Mouse (Mus musculus) megakaryocyte-erythroid progenitor cell, adult 5-6 weeks (primary cell): ENCODE results near the gene Apobec4. TPM values are rescaled to one million over a fixed set of nuclear protein-coding genes. Genes with fewer than 3 reads are reported as not detected.
"Not testable (repeated sequence)": the region's sequence is repeated elsewhere in the genome, so short reads cannot be mapped to it uniquely, and the experiment has no call there.

Experiments used
- ATAC-seq: replicated peaks from 2 replicates; pipeline ENCODE4 v1.8.0; 2016; ENCODE audit warnings: mild to moderate bottlenecking, inconsistent platforms; ENCODE audit not compliant: severe bottlenecking, poor library complexity, low FRiP score, low TSS enrichment
- total RNA-seq, 2 experiments: library from RNA; stranded (forward) in 1 of 2; stranded (reverse) in 1 of 2; fragments of 200-1000, 215-1000 nt in 1 of 2; fragments of >200 nt in 1 of 2; fragmentation: Nextera tagmentation in 1 of 2; gene quantifications; 2 replicates each; pipeline ENCODE4 v1.2.3; 2014 to 2017

Gene Apobec4
- total RNA-seq, 2 experiments from 2014 or later: not detected

DNA sequence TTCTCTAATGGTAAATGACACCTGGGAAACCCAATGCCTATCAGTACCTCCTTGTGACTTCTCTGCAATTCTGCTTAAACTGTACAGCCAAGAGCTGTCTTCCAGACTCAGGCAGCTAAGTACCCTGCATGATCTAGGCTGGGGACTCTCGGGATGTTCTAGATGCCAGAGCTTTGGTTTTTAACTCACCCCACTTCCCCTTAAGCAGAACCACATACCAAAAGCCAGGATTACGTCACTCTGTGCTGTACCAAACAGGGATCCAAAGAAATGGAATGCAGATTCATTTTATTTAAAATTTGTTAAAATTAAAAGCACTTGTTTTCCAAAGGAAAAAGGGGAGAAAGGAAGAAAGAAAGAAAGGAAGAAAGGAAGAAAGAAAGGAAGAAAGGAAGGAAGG, 11.4 kb downstream of the Apobec4 start:
- ATAC-seq: no peak

DNA sequence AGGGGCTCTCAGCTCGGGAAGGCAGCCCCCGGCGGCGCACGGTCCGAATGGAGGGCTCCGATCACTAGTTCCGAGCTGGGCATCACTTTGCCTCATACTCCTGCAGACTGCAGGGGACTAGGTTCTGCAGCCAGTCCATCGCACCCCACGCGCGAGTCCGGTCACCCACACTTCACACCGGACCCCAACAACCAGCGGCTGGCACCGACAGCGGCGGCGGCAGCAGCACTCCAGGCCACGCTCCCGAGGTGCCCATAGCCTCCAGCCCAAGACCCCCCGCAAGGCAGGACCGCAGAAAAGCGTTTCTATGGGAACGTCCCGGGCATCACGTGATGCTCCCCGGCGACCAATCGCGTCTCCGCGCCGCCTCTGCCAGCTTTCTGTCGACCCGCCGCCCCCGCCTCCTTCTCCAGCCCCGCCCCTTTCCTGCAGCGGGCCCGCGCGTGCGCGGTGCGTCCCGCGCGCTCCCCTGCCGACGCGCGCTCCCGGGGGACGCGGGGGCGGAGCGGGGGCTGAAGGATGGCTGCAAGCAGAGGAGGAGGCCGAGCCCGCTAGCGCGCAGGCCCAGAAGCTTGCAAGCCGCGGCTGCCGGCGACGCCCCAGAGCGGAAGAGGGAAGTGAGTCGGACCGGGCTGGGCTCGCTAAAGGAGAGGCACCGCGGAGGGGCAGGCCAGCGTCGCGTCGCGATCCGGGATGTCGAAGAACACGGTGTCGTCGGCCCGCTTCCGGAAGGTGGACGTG, 15.9 kb downstream of the Apobec4 start, which contains the start of the genes Rgl1 and Arpc5:
TSS of gene Rgl1 (minus strand) at position 320 of the 741 bp plus-strand sequence.
TSS of gene Arpc5 (plus strand) at position 511 of the 741 bp plus-strand sequence.
- ATAC-seq: peak; percentile 95

DNA sequence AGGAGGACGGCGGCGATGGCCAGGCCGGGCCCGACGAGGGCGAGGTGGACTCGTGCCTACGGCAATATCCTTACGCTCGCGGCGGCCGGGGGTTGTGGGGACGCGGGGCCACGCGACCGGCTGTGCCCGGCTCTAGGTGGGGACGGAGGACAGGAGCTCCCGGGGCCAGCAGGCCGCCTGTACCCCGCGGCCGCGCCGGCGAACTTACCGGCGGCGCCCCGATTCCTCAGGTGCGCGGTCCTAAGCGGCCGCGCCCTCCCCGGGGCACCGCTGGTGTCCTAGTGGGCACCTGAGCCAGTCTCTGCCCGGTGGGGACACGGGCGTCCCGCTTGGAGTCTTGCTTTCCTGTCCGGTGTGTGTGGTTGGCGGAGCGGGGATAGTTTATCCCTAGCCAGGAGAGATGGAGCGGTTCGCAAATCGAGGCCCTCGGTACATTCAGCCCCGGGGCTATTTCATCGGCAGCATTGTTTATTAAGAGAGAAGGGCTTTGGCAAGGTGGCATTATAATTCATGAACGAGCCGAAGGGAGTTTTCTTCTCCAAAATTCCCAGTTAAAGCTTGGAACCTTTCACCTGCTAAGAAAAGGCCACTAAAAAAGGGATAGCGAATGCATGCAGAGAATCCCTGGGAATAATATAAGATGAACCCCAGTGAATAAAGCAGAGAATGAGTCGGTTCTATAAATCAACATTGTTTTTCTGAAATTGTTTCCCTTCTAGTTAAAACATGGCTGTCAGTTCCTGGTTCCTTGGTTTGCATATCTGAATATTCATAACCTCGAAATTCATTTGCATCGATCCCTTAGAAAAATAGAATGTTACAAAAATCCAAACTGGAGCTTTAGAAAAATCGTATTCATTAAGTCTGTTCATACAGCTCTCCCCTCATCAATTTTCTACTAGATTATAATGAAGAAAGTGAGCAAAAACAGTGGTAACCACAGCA, 16.7 kb downstream of the Apobec4 start:
- ATAC-seq: no peak

DNA sequence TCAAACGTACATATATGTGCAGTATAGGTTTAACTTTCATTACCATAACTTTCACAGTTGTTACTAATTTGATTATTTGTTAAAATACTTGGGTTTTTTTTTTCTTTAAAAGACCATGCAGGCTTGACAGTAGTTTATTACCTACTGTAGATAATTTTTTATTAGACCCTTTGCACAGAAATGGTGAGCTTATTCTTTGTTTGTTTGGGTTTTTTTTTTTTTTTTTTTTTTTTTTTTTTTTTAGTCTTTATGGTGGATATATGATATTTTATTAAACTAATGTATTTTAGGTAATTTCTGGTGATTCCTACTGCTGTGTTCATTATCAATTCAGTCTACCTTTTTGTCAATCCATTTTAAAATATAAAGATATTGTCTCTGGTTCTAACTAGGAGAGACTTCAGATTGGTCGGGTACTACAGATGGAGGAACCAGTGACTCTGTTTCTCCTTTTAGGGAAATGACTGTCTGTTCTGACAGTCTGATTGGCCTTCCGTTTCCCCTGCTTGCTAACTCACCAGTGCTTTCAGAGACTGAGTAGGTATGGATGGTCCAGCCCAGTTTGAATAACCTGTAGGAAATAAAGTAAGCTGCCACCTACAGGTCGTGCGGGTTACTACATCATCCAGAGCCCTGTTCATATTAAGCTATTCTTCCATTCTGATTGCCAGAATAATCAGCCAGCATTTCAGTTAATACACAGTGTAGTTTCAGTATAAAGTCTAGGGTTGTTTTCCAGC, 17.6 kb downstream of the Apobec4 start:
- ATAC-seq: peak; percentile 86

DNA sequence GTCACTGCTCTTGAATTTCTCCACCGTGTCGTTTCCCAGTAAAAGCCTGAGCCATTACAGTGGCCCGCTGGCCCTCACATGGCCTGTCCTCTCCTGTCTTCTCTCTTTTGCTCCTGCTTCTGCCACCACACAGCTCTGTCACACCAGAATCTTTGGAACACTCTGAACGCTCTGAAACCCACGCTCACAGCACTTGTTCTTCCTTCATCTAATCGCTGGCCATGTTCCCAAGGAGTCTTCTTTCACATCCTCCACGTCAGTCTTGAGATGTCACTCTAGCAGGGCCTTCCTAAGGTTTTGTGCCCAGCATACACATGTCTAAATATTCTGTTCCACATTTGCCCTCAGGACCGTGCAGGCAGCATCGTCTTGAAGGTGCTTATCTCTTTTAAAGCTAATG, 20.7 kb downstream of the Apobec4 start:
- no peak for ATAC-seq

DNA sequence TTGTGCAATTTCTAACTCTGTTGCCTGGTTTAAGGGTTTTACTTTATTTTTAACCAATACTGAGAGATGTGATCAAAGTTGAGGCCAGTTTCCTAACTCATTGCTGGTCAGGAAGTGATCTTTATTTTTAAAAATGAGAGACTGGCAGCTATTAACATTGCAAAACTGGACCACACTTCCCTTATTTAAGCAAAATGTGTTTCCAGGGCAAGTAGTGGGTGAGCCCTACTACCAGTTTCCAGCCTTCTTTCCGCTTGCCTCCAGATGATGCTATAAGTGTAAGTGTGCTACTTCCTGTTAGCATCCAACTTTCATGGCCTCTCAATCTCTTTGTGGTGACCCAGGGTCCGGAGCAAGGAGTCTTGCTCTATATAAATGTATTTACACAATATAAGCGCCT, 24.2 kb downstream of the Apobec4 start:
- not testable (repeated sequence) for ATAC-seq

DNA sequence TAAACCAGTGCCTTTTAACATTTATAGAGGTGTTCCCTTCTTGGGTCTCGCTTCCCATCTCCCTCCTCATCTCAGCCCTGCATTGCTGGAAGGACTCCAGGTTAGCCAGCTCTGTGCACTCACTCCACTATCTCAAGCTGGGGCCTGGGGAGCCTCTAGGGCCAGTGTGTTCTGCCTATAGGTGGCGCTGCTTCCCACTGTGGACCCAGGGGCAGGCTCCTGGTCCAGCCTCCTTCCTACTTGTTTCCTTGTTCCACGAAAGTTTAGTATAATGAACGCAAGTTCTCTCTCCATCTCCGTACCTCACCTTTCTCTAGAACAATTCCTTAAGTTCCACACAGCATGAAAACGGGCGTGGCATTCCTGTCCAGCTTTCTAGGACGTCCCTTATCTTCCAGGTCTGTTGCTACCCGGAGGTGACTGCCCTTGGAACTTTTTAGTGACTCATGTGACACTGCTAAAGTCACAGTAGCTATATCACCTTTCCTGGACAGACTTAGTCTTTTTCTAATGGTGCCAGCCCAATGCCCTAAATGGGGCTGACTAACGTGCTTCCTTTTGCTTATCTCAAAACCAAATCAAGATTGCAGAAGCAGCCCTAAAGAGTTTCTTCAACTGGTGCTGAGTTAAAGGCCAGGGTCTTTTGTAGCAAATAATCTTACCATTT, 28.9 kb downstream of the Apobec4 start:
- peak; percentile 95 for ATAC-seq

DNA sequence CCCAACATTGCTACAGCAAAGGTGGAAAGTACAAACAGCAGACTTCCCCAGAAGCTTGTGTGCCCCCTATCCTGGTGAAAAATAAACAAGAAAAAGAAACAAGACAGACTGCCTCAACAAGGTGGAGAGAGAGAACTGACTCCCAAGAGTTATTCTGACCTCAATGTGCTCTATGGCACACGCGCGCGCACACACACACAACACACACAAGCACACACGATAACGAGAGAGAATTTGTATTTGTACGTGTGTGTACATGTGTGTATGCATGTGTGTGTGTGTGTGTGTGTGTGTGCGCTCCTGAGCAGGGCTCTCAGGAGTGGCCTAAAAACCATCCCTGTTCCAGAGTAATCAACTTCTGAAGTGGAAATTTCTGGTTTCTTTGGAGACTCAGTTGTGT, 34.3 kb downstream of the Apobec4 start:
- ATAC-seq: no peak

DNA sequence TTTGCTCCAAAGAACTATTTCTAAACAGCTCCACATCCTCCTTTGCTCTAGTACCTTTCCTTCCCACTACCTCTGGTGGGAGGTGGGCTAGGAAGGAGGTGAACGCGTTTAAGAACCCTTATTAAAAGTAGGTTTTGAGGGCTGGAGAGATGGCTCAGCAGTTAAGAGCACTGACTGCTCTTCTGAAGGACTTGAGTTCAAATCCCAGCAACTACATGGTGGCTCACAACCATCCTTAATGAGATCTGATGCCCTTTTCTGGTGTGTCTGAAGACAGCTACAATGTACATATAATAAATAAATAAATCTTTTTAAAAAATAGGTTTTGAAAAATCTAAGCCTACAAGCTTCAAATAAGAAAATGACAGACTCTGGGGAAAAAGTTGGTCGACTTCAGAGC, 35.1 kb downstream of the Apobec4 start:
- ATAC-seq: not testable (repeated sequence)

DNA sequence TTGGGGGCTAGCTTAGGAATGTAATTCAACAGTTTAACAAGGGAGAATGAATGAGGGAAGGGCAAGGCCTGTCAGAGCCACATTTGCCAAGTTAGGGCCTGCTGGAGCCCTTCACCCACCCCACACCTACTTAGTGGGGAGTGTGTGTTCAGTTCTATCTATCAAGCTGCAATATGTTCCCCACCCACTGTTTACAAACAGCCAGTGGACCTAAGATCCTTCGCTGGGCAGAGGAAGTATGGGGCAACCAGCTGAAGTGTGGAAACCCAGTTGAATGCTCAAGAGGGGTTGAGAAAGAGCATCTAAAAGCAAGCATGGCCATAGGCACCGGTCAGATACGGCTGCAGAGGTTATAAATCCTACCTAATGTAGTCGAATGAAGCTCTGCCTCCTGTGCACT, 36.6 kb downstream of the Apobec4 start:
- no peak for ATAC-seq

DNA sequence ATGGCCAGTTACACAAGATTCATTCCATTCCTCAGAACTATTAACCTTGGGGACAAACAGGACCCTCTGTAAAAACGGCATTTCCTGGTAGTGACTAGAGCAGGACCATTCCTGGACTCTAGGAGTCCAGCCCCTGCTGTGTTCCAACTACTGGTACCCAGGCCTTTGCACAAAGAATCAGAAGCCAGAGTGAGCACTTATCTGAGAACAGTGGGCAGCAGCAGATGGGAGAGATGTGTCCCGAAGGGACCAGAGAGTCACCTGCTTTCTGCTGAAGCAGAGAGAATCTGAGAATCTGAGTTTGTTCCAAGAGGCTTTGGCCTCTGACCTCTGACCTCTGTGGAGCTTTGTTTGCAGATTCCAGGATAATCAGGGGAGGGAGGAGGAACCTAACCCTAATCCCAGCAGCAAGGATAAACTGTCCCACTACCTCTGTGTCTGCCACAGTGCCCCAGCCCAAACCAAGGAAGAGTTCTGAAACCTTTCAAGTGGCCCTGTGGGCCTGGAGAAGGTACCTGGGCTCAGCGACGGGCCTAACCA, 37.8 kb downstream of the Apobec4 start:
- ATAC-seq: no peak

DNA sequence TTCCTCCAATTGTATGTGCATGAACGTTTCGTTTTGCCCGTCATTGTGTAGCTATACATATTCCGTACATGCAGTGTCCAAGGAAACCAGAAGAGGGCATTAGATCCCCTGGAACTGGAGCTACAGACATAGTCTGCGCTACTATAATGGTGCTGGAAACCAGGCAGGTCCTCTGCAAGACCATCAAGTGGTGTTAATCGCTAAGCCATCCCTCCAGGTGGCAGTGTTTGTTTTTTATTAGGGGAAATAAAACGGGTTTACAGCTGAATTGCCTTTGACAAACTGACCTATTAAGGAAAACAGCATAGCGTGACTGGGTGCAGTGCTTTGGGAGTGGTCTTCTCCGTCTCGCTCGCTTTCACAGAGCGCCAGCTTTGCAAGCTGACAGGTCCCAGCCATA, 39.9 kb downstream of the Apobec4 start:
- peak; percentile 94 for ATAC-seq

DNA sequence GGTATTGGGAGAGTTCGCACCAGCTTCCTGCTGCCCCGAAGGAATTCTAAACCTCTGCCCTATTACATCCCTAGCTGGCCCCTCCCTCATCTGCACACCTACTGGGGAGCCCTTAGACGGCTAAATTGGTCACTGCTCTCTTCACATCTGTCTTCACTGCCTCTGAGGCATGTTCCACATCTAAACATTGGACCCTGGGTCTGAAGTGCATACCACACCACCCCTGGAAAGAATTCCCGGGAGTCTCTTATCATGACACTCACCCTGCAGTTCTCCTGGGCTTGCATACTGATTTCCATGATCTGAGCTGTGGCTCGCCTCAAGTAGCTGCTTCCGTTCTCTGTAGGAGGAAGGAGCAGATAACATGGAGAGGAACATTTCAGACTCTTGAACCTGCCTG, 40.5 kb downstream of the Apobec4 start:
- no peak for ATAC-seq

DNA sequence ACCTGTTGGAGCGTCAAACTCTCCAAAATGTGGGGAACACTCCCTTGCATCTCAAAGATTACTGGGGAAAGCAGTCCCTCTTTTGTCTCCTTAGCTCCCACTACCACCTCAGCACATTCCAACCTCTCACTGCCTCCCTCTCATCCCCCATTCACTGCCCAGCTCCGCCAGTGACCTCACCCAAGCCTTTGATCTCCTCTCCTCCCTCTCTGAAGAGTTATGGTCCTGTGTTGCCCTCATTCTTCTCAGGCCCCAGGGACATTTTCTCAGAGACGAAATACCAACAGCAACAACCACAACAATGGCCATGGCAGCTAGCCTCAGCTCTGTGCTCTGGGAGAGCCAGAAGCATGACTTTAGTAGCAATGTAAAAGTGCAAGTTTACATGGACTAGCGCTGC, 40.9 kb downstream of the Apobec4 start:
- no peak for ATAC-seq

DNA sequence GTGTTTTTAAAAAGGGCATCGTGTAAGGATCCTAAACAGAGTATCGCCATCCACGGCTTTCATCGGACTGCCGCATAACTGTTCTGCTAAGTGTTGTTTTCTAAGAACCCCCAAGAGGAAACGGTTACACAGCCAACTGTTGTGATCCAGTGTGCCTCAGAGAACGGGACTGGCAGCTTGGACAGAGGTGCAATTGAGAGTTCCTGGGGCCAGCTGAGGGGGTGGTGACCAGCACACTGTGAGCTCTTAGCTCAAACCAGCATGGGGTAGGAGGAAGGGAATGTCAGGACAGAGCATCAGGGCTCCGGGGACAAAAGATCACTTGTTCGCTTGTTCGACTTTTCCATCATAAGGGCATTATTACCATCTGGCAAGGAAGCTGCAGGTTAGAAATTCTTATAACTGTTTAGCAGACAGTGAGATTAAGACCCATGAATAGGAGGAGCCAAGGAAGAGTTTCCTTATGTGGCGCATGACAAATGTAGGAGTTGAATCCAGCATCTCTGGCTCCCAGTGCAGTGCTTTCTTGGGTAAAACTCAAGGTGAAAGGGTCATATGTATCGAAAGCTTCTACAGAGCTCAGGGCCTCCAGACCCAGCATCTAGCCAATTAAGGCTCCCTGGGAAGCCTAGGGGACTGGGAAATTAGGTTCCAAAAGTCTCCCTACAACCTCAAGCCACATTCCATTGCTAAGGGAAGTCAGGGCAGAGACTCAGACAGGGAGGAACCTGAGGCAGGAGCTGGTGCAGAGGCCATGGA, 42.6 kb downstream of the Apobec4 start:
- ATAC-seq: no peak

DNA sequence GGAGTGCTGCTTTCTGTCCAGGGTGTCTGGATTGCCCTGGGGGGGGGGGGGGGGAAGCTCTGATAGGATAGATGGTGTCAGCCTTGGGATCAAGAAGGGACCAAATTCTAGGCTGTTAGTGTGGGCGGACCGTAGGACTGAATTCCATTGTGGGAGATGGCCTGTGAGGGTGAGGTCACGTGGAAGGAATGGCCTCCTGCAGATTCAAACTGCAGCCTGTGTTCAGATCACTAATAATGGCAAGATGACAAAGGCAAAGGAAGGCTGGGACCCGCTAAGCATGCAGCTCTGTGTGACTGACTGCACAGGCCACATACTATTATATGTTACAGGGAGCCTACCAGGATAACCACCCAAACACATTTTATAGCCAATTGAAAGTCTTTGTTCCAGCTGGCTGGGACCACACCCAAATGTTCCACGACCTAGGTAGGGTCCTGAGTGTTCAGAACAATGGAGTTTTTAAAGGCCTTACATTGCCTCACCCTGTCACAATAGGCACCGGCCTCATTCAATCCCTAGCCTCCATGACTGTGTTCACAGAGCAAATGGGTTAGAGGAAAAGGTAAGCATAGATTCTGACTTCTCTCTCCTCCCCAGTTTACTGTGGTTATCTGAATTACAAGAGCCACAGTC, 43.3 kb downstream of the Apobec4 start:
- no peak for ATAC-seq

DNA sequence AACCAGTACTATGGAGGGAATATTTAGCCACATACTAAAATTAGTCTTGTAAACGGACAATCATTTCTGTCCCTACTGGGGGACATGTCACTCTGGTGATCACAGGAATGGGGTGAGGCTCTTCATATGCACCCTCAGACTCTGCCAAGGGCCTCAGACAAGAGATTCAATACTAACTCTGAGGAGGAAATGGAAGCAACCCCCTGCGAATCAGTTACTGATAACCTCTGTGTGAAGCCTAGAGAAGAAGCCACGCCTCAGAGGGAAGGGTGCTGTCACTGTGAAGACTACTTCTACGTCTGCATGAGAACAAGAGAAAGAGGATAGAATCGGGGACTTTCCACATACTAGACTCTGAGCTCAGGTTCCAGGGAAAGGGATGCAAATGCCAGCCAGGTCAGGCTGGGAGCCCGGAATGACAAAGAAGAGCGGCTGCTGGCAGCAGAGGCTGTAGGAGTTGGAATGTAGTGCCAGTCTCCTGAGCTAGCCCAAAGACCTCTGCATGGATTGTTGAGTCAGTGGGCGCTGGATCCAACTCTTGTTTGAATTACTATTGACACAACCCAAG, 45.4 kb downstream of the Apobec4 start:
- peak; percentile 69 for ATAC-seq
